Mouse (Mus musculus): ENCODE measurements at regions not wholly inside any gene's neighbourhood (a gene's known extent, or its start where the extent isn't known, plus 50 kb on each side); places are given as distances from the start of the nearest gene placed in this dataset.

DNA sequence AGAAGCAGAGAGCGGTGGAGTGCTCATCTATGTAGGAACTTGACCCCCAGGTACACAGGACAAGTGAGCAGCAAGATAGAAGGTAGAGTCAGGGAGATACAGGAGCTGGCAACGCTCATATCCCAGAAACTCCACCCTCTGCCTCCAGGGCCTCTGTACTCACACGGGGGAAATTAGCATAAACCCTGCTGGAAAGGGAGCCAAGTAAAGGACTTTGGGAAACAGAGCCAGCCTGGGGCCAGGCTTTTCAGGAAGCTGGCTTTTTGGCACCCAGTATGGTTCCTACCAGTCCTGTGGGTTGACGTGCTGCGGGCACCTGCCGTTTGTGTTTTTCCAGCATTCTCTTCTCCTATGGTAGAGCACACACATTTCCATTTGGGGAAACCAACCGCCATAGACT, 128.2 kb upstream of the Hmga2 start:
- DNase-seq, result no peak

DNA sequence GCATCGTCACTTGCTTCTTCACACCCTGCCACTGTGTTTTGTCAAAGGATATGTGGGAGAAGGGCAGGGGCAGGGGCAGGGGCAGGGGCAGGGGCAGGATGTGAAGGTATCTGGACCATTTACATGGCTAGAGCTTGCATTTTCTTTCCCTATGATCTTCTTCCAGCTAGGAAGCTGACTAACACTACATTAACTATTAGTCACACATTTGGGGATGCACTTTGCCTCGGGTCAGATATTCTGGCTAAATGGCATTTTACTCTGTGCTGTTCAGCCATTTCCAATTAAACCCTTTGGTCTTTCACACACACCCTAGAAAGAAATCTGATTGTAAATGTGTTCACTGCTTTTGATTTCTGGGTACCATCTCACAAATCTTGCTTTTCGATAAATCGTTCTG, 126.9 kb upstream of the Hmga2 start:
- no peak for DNase-seq

DNA sequence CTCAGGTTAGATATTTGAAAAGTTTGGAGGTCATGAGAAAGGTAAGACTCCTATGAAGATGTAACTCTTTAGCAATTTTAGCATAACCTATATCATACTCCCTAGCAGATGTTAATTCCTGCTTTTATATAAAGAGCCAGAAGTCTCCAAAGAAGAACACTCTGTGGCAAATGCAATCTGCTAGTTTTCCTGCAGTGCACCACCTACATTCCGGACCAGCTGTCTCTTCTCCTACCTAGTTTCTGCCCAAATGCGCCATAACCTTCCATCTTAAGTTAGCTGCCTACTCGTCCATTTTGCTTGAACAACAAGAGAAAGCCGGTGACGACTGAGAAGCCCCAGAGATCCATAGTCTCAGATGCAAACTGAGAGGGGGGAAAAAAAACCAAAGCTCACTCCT, 124.5 kb upstream of the Hmga2 start:
- no peak for DNase-seq

DNA sequence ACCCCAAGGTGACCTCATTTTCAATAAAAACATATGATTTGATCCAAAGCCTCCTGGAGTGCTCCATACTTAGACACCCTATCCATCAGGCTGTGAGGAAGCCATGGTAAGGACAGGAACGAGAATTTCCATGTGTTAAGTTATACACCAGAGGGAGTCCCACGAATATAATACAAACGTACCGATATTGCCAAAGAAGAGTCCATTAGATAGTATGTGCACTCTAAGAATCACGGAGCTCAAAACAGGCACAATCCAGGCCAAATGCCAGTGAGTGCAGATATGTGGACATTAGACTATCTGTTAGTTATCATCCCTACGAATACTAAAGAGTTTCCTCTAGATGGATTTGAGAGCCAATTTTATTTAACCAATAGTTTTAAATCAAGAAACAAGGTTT, 123.3 kb upstream of the Hmga2 start:
- DNase-seq, result no peak

DNA sequence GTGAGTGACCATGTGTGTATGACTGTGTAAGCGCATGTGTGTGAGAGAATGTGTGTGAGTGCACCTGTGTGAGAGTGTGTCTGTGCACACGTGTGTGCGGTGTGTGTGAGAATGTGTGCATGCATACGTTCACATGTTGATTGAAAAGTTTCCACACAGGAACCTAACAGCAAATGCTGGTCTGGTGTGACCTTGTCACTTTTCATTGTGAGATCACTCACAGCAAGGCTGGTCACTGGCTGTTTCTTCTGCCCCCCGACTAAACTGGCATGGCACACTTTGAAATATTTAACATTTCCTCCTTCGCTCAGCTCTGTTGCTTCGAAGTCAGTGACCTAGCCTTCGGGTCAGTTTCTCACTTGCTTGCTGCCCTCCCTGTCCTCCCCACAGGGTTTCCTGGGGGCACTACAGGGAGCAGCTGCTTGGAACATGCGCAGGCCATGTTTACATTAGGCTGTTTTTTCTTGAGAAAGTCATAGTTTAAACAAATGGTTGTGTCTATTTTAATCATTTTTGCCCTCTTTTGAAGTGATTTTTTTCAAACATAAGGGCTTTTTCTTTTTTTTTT, 121.1 kb upstream of the Hmga2 start:
- no peak for DNase-seq

DNA sequence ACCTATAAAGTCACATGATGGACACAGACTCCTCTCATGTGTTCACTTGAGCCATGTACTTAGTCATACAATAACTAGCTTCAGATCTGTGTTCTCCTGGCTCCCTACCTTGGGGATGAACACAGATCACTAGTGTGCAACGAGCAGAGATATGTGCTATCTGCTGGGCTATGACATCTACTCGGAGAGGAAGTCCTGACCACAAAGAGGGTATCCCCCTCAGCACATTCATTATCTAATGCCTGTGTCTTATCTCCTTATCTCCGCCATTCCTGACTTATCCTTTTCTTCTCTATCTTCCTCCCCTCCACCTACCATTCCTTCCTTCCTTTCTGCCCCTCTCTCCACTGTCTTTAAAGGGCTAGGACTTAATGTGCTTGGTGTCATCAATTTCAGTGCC, 118.9 kb upstream of the Hmga2 start:
- no peak for DNase-seq

DNA sequence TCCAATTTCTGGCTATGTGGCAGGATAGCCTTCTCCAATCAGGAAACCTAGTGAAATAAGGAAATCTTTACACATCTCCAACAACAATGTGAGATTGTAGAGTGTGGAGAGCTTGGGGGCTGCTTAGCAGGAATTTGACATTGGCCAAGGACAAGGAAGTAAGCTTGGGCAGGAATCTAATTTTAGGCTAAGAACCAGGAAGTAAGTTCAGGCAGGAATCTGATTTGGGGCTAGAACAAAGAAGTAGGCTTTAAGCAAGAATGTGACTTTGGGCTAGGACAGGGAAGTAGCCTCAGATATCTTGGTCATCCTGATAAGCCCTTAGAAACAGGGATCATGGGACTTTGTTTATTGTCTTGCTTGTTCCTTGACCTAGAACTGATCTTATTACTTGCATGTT, 117.6 kb upstream of the Hmga2 start:
- no peak for DNase-seq

DNA sequence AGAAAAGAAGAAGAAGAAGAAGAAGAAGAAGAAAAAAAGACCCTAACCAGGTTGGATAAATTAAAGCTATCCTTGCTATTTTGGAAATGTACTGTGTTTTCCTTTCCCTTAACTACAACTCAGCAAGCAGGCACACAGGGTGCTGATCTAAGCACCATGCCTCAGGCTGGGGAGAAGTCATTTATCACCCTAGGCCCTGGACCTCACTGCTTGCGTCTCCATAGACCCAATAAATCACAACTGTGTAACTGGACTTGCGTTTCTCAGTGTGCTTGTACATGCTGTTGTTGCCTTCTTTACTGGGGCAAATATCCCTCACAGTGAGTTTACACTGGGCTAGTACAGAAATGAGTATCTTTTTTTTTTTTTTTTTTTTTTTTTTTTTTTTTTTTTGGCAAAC, 113.4 kb upstream of the Hmga2 start:
- DNase-seq, result no peak

DNA sequence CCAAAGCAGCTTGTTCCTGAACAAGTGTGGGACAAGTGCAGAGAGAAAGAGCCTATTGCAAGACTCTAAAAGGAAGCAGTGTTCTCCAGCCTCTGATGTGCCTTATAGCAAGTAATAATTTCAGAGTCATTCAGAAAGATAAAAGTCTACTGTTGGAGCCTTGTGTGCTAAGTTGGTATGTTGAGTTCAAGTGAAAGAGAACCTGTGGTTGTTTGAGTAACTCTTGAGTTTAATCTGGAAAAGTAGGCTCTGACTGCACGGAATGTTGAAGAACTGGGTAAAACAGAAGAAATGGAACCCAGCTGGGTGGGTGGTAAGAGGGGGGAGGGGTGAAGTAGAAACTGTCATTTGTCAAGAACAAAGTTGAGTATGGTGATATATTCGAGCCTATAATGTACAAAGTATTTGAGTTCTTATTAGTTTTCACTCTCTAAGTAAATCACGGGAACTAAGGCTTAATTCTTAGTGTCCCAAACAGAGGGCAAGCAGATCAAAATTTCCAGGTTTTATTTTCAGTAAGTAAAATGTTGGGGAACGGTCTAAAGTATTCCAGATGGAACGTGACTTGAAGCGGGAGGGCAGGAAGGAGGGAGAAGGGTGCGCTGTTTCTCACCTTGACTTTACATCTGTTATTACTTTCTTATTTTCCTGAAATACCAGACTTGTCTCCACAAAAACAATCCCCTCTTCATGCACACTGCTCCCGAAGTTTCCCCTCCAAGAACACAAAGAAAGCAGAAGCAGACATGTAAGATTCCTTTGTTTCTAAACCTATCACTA, 111.8 kb upstream of the Hmga2 start:
- no peak for DNase-seq

DNA sequence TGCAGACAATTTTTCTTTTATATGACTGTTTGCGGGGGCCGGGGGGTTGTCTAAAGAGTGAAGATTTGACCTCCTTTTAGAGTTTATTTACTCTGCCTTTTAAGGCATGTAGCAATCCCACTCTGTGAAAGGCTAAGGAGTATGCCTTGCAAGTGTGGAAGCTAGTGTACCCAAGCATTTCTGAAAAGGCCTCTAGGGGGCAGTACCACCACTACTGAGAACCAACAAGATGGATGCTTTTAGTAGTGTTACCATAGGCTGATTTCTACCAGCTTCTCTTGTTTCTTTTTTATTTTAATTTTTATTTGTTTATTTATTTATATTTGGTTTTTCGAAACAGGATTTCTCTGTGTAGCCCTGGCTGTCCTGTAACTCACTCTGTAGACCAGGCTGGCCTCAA, 110.9 kb upstream of the Hmga2 start:
- DNase-seq, result peak; percentile 11

DNA sequence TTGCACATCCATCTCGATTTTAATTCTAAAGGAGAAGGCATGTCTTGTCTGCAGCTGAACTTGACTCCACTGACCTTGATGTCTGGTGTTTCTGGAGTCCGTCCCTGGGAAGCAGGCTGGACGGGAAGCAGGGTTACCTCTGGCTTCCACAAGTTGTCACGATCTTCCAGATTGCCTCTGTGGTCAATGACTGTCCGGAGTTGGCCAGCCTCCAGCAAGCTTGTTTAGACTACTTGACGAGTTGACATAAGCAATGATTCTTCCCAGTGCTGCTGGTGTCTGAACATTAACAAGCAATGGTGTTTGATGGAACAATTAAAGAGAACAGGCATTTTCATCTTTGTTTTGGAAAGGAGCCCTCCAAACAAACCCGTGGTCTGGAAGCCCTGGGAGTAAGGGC, 106.2 kb upstream of the Hmga2 start:
- no peak for DNase-seq

DNA sequence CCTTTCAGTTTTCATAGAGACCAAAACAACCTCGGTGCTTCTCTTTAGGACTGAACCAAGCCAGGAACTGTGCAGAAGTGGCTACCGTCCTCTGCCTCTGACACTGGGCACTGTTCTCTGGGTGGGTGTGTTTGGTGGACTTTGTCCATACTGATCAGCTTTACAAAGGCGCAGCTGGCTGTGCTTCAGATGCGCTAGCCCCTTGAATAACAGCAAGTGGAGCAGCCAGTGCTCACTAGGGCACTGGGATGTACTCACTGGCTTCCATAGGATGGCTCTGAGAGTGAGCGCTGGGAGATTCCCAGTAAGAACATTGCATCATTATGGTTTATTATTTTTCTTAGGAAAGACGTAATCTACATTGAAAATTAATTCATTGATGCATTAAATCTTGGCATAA, 105.3 kb upstream of the Hmga2 start:
- no peak for DNase-seq

DNA sequence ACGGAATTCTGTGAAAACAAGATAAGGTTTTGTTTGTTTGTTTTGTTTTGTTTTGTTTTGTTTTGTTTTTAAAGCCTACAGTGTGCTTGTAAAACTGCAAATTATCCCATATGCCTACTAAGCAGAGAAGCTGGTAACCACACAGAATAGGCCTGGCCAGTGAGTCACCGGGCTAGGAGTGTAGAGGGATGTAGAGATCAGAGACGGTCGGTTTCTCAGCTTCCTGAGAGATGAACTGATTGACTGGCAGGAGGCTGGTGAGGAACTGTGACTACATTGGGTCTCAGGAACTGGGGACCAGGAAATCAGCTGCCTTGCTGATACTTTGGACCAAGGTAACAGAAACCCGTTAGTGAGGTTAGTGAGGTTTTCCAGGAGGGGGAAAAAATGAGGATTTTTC, 100.6 kb upstream of the Hmga2 start:
- no peak for DNase-seq

DNA sequence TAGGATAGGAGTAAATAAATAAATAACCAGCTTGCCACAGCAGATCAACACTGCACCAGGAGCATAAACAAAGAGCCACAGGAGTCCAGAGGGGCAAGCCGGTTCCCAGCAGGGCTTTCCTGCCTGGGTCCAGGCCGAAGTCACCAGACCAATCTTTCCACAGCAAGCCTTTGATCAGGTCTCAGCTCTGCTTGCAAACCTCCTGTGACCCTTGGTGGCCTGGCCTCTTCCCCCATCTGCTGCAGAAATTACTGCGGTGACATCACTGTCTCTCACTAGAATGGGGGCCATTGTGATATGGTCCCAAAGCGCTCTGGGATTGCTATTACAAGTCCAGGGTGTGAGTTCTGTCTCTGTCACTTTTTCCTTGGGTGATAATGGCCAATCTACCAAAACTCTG, 99.9 kb upstream of the Hmga2 start:
- DNase-seq, result no peak

DNA sequence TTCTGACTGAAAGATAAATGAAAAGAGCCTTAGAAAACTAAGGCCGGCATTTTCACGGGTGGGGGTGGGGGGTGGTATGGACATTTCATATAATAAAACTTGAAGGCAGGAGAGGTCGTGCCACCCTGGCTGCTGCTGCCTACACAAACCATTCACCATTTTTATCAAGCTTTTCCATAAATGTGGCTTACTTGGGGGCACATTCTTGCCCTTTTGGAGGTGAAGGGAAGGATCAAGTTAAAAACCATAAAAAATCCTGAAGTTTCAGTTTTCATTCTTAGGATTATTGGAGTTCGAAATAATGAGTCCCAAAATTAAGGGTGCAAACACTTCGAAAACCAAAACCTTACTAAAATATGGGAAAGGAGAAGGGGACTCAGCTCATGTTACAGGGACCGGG, 95.1 kb upstream of the Hmga2 start:
- DNase-seq, result no peak

DNA sequence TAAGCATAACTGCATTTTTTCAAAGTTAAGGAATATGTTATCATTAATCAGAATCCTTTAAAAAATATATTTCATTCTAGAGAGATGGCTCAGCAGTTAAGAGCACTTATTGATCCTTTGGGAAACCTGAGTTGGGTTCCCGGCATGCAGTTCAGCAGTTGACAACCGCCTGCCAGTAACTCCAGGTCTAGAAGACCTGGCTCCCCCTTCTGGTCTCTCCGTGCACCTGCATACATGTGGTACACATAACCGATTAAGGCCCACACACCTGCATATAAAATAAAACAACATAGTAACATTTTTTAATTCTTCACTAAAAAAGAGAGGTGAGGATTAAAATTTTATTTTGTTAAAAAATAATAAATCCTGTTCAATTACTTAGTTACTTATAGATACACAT, 89.7 kb upstream of the Hmga2 start:
- no peak for DNase-seq

DNA sequence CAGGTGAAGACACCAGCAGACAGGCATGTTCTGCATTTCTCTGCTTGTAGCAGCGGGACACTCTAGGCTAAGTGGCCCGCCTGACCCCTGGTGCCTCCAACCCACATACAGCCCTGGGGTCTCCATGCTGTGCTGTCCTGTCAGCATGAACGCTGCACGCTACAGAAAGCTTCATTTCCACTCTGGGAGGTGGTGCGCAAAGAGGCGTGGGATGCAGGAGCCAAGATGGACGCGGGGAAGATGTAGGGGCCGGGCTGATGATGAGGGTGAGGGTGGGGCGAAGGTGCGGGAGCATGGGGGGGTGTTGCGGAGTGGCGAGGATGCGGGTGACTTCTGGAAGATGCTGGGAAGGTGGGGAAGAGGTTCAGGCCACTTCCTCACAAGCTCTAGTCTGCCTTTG, 88.6 kb upstream of the Hmga2 start:
- no peak for DNase-seq

DNA sequence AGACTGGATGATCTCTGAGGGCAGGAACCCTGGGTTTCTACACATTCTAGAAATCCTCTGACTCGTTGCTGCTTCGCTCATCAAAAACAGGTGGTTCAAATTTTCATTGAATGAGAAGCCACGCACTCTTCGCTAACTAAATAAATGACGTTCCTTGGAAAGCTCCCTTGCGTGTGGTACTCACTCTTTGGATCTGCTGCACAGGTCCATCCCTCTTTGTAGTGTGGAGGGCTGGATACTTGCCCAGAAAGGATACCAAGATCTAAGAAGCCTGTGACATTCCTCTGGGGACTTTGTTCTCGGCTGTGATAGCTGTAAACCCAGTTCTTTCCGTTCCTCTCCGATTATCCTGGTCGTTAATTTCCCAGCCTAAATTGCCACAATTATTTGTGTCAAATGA, 87.7 kb upstream of the Hmga2 start:
- no peak for DNase-seq

DNA sequence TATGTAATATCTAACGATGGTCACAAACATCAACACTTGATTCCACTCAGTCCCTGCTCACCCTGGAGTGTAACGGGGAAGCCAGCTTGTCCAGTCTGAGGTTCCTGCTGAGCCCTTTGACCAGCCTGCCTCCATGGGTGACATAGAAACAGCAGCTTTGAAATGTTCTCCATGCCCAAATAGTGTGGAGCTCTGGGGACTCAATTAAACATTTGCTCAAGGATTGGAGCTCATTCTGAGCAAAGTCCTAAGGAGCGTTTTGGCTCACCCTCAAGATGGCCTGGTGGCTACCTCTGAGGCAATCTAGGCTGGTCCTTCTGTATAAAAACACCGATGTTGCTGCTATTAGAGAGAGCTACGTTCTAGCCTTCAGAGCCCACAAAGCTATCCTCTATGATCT, 85.6 kb upstream of the Hmga2 start:
- DNase-seq, result no peak

DNA sequence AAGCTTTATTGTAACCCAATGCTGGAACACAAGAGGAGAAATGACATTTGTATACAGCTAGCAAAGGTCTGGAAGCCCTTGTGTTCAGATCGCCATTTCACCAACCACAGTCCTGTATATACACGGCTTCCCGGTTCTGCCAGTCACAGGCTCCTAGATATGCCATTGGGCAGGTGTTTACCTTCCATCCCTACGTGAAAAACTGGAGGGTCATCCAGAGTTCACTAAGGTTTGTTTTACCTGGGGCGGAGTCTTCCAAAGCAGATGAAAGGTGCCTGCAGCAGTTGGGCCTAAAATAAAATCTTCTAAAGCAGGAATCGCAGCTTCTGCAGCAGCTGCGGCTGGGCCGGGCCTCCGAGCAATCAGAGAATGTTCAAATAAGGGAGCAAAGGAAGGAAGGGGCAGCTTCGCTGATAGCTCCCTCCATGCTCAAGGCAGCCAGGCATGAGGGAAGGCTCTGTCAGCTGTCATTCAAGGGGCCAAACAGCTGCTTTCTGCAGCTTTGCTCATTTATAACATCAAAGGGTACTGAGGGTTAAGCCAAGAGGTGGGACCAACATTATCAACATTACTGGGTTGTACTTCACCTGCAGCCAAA, 81.7 kb upstream of the Hmga2 start:
- DNase-seq, result no peak

DNA sequence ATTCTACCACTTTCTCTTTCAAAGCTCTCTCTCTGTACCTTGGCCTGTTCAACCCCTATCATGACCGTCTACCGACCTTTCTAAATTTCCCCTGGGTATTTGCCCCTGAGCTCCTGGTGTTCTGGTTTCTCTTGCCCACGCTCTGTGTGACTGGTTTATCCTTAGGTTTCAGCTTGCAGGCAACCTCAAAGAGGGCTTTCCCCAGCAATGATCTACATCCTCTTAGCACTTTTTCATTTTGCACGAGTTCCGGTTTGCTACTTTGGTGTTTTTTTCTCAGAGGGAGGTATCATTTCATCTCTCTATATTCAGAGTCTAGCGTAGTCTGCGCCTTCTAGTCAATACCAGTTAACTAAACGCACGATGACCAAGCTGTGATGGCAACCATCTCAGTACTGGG, 79.8 kb upstream of the Hmga2 start:
- DNase-seq, result no peak

DNA sequence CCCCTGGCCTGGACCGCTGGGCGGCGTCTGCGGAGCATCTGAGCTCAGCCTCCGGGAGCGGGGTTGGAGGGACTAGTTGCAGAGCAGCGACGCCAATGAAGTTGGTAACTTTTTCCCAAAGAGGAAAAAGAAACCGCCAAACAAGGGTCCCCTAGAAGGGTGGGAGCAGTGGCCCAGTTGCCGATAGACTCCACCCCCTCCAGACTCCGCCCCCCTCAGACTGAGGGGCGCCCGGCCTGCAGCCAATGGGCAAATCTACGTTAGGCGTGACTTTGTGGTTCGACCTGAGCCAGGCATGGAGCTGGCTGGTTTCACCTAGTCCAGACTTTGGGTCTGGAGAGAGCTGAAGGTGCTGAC, 76.8 kb upstream of the Hmga2 start:
- DNase-seq, result no peak

DNA sequence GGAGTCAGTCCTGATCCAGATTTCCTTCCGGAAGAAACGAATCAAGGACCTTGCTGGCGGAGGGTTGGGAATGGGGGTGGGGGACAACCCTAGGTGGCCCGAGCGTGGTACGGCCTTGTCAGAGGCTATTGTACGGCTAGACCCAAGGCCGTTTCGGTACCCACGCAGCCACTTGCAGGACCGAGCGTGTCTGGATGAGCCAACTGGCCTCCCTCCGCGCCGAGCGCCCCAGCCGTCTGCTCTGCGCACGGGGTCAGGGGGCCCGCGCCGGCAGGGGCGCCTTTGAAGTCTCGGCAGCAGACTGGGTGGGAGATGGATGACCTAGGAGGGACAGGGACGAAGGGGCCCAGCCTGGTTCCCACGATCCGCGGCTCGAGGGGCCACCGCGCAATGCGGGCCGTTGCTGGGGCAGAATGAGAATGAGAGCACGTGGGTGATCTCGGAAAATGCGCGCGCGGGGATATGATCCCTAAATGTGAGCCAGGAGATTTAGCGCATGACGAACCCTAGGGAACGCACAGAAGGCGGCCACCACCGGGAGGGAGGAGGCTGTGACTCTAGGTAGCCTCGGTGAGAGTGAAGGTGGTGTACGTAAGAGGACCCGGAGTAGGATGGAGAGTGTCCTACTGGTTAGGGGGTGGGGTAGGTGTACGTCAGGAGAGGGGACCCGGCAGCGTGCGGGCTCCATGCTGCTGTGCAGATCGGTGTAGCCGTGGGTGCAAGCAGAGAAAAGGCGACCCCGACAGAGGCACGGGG, 76.2 kb upstream of the Hmga2 start:
- DNase-seq, result no peak

DNA sequence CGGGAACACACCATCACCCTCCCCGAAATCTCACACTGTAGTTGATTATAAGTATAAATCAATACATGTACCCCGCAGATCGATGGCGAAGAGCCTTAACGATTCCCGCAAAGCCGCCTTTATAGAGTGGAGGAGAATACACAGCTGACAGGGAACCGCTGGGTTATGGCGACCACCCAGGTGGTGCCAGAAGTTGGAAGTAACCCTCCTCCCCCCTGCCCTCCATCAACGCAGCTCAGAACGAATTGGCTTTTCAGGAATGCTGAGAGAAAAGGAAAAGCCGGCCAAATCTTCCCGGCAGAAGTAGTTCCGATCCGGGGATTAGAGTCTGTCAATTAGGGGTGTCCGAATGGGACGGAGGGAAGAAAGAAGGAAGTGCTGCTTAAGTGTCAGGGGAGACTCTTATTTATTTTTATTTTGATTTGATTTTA, 75.6 kb upstream of the Hmga2 start:
- no peak for DNase-seq
